Mouse (Mus musculus): Measurements from ENCODE around the gene 1700113H08Rik. TPM values are rescaled to one million over a fixed set of nuclear protein-coding genes. Genes with fewer than 3 reads are reported as not detected.
A peak's percentile ranks its signal among the peaks of the same experiment; 100 is the strongest.

The 1700113H08Rik gene
- total RNA-seq, 2 experiments from 2014 or later: 0.55 TPM; not detected in 1

- DNase-seq: no peak
These were observed 1.6 kb downstream of the 1700113H08Rik start for GRCm38 (mm10) chr10:87059447-87059846.

GRCm38 (mm10) chr10:87084236-87084635, 26.4 kb downstream of the 1700113H08Rik start:
- no peak for DNase-seq

- DNase-seq: no peak
These were observed 29.8 kb downstream of the 1700113H08Rik start for GRCm38 (mm10) chr10:87087646-87088045.

- DNase-seq: peak in 1 of 2 experiments; percentile 6
These were observed 36.4 kb downstream of the 1700113H08Rik start for GRCm38 (mm10) chr10:87094249-87094648.

- no peak for DNase-seq
These were observed 40.9 kb downstream of the 1700113H08Rik start for GRCm38 (mm10) chr10:87098722-87099121.

GRCm38 (mm10) chr10:87100668-87101067, 42.8 kb downstream of the 1700113H08Rik start:
- no peak for DNase-seq

- DNase-seq: no peak
These were observed 43.6 kb downstream of the 1700113H08Rik start for GRCm38 (mm10) chr10:87101265-87101950.

- no peak for DNase-seq
These were observed 44.1 kb downstream of the 1700113H08Rik start for GRCm38 (mm10) chr10:87101951-87102320.

- DNase-seq: no peak
These were observed 44.6 kb downstream of the 1700113H08Rik start for GRCm38 (mm10) chr10:87102455-87102854.

- DNase-seq: no peak
These were observed 45.4 kb downstream of the 1700113H08Rik start for GRCm38 (mm10) chr10:87103286-87103685.

- peak in 1 of 2 experiments; percentile 8 for DNase-seq
These were observed 49.9 kb downstream of the 1700113H08Rik start for GRCm38 (mm10) chr10:87107565-87108297.

GRCm38 (mm10) chr10:87108333-87108732, 50.5 kb downstream of the 1700113H08Rik start:
- DNase-seq: no peak

GRCm38 (mm10) chr10:87109038-87109771, 51.4 kb downstream of the 1700113H08Rik start:
- no peak for DNase-seq

- no peak for DNase-seq
These were observed 53.1 kb downstream of the 1700113H08Rik start for GRCm38 (mm10) chr10:87110909-87111308.

GRCm38 (mm10) chr10:87125094-87125493, 67.2 kb downstream of the 1700113H08Rik start:
- no peak for DNase-seq

- no peak for DNase-seq
These were observed 68.5 kb downstream of the 1700113H08Rik start for GRCm38 (mm10) chr10:87126186-87126824.

- DNase-seq: no peak
These were observed 93.2 kb downstream of the 1700113H08Rik start for GRCm38 (mm10) chr10:87151050-87151449.

- no peak for DNase-seq
These were observed 96.1 kb downstream of the 1700113H08Rik start for GRCm38 (mm10) chr10:87153731-87154505.

GRCm38 (mm10) chr10:87159781-87160180, 101.9 kb downstream of the 1700113H08Rik start:
- DNase-seq: no peak

- DNase-seq: no peak
These were observed 138.4 kb downstream of the 1700113H08Rik start for GRCm38 (mm10) chr10:87196123-87196756.

- DNase-seq: no peak
These were observed 140.9 kb downstream of the 1700113H08Rik start for GRCm38 (mm10) chr10:87198720-87199119.
